Mouse (Mus musculus) liver, embryonic 16.5 days (tissue): Measurements from ENCODE around the gene Specc1. TPM values are rescaled to one million over a fixed set of nuclear protein-coding genes. Genes with fewer than 3 reads are reported as not detected.
"Not testable (repeated sequence)": the region's sequence is repeated elsewhere in the genome, so short reads cannot be mapped to it uniquely, and the experiment has no call there.

Experiments
- ATAC-seq: fragments of 200-750 bp; cut with Nextera tagmentation; 2 replicates; pipeline ENCODE4 v1.8.0; 2017; ENCODE audit warnings: low read depth, mild to moderate bottlenecking, moderate number of reproducible peaks, moderate library complexity
- H3K27ac ChIP-seq: fragments of 300-500 bp; sonication (generic); 2 replicates; pipeline ENCODE4 v1.5.1; 2014; ENCODE audit warnings: mild to moderate bottlenecking, low read length
- H3K27me3 ChIP-seq: fragments of 300-500 bp; sonication (generic); 2 replicates; pipeline ENCODE4 v1.6.1; 2014; ENCODE audit warnings: low read depth, low read length, mixed read lengths; ENCODE audit not compliant: control insufficient read depth, insufficient read depth
- H3K36me3 ChIP-seq: fragments of 300-500 bp; sonication (generic); 2 replicates; pipeline ENCODE4 v1.6.1; 2014; ENCODE audit warnings: mild to moderate bottlenecking; ENCODE audit not compliant: control insufficient read depth, insufficient read depth
- H3K4me1 ChIP-seq: fragments of 300-500 bp; sonication (generic); 2 replicates; pipeline ENCODE4 v1.6.1; 2014; ENCODE audit warnings: low read depth, low read length, mixed read lengths; ENCODE audit not compliant: control insufficient read depth
- H3K4me2 ChIP-seq: fragments of 300-500 bp; sonication (generic); 2 replicates; pipeline ENCODE4 v1.6.1; 2014; ENCODE audit warnings: low read depth, low read length, mixed read lengths
- H3K4me3 ChIP-seq: fragments of 300-500 bp; sonication (generic); 2 replicates; pipeline ENCODE4 v1.5.1; 2014; ENCODE audit warnings: low read depth, mild to moderate bottlenecking, low read length
- H3K9ac ChIP-seq: fragments of 300-500 bp; sonication (generic); 2 replicates; pipeline ENCODE4 v1.6.1; 2014; ENCODE audit warnings: low read depth, low read length
- H3K9me3 ChIP-seq: fragments of 300-500 bp; sonication (generic); replicated peaks from 2 replicates; pipeline ENCODE4 v1.6.1; 2016; ENCODE audit warnings: low read length; ENCODE audit not compliant: control insufficient read depth
- WGBS: fragments of 180-500 bp; shearing (Covaris S2); extraction: QIAGEN DNeasy Blood & Tissue Kit; methylation state at CpG from one replicate; pipeline ENCODE4 v1.1.7; 2014; ENCODE audit not compliant: insufficient replicate concordance; 5-methylcytosine and 5-hydroxymethylcytosine counted together
- polyA plus RNA-seq: library from polyadenylated mRNA; unstranded; fragments of >200 nt; fragmentation: Nextera tagmentation; extraction: Ambion mirVana; gene quantifications from 2 replicates; pipeline ENCODE4 v1.2.1, GENCODE M21; 2015

Specc1 gene
- polyA plus RNA-seq, 1 experiment from 2014 or later: 58.6 TPM

DNA sequence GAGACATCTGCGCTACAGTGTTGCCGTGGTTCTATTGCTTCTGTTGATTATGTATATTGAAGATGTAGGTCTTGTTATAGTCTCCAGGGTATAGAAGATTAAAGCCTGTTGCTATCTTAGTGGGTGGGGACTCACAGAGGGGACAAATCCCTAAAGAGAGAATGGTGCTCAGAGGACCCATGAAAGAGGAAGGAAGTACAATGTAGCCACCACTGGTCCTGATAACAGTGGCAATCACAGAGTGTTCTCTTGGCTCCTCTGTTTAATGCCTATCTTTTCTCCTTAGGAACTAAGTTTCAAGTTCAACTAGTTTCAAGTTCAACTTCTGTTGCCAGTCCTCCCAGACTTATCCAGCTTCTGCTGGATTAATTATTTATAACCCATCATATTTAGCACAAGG is 13.7 kb upstream of the Specc1 start:
- ATAC-seq: no peak
- Histone ChIP-seq H3K27me3 (no peaks in the 10 kb centered on the region), H3K4me2 (no peak overlapping the region), H3K36me3 (no peaks in the 10 kb centered on the region), H3K9me3 (no peaks in the 10 kb centered on the region), H3K9ac (no peak overlapping the region), H3K4me1 (peaks cover 2% of the 10 kb centered on the region; the same call in 1 of the 2 replicates), H3K27ac (no peak overlapping the region), H3K4me3 (no peak overlapping the region)
- 45% methylated on average over 2 of the region's 2 CpGs for WGBS

GRCm38 (mm10) chr11:61944417-61944816 is 12.1 kb upstream of the Specc1 start:
- Histone ChIP-seq H3K27ac (no peak overlapping the region), H3K4me3 (no peak overlapping the region), H3K9ac (no peak overlapping the region), H3K36me3 (no peaks in the 10 kb centered on the region), H3K27me3 (no peaks in the 10 kb centered on the region), H3K4me2 (no peak overlapping the region), H3K4me1 (peaks cover 2% of the 10 kb centered on the region; the same call in 1 of the 2 replicates), H3K9me3 (no peaks in the 10 kb centered on the region)
- ATAC-seq: no peak
- WGBS: 54% methylated on average over 9 of the region's 9 CpGs

- no peak overlapping the region for H3K9ac ChIP-seq
- peaks cover 2% of the 10 kb centered on the region; the same call in 1 of the 2 replicates for H3K4me1 ChIP-seq
- H3K4me3 ChIP-seq: no peak overlapping the region
- no peak for ATAC-seq
- no peaks in the 10 kb centered on the region for H3K9me3 ChIP-seq
- WGBS: 60% methylated on average over 4 of the region's 4 CpGs
- no peaks in the 10 kb centered on the region for H3K27me3 ChIP-seq
- no peak overlapping the region for H3K27ac ChIP-seq
- H3K4me2 ChIP-seq: no peak overlapping the region
- H3K36me3 ChIP-seq: no peaks in the 10 kb centered on the region
These were observed 10.0 kb upstream of the Specc1 start for GRCm38 (mm10) chr11:61946608-61947007.

- ATAC-seq: no peak
These were observed 7.2 kb upstream of the Specc1 start for GRCm38 (mm10) chr11:61949315-61949714.

GRCm38 (mm10) chr11:61950632-61951031 is 5.9 kb upstream of the Specc1 start:
- Histone ChIP-seq H3K27ac (no peak overlapping the region), H3K4me3 (no peak overlapping the region), H3K27me3 (no peaks in the 10 kb centered on the region), H3K36me3 (no peaks in the 10 kb centered on the region), H3K4me2 (no peak overlapping the region; the same call in 1 of the 2 replicates), H3K4me1 (peaks cover 2% of the 10 kb centered on the region; the same call in 1 of the 2 replicates), H3K9ac (no peak overlapping the region), H3K9me3 (no peaks in the 10 kb centered on the region)
- WGBS: 19% methylated on average over 10 of the region's 10 CpGs
- ATAC-seq: 0 out of 2 replicates have a peak, but pooled peaks have one; percentile 35

More at GRCm38 (mm10) chr11:61949315-61949714, 7.2 kb upstream of the Specc1 start:
- Histone ChIP-seq H3K27me3 (no peaks in the 10 kb centered on the region), H3K9ac (no peak overlapping the region), H3K27ac (no peak overlapping the region), H3K4me2 (no peak overlapping the region), H3K36me3 (no peaks in the 10 kb centered on the region), H3K4me3 (no peak overlapping the region), H3K9me3 (no peaks in the 10 kb centered on the region), H3K4me1 (peaks cover 2% of the 10 kb centered on the region; the same call in 1 of the 2 replicates)
- WGBS: 0% methylated on average over 3 of the region's 3 CpGs

- no peak overlapping the region for H3K9ac ChIP-seq
- no peak overlapping the region for H3K27ac ChIP-seq
- H3K4me1 ChIP-seq: peaks cover 7% of the 10 kb centered on the region; the same call in 1 of the 2 replicates
- H3K9me3 ChIP-seq: no peaks in the 10 kb centered on the region
- no peak overlapping the region for H3K4me2 ChIP-seq
- H3K4me3 ChIP-seq: no peak overlapping the region
- no peaks in the 10 kb centered on the region for H3K36me3 ChIP-seq
- WGBS: 59% methylated on average over 6 of the region's 6 CpGs
- ATAC-seq: no peak
- H3K27me3 ChIP-seq: peaks cover 9% of the 10 kb centered on the region
These were observed 1.4 kb upstream of the Specc1 start for GRCm38 (mm10) chr11:61955136-61955535.

DNA sequence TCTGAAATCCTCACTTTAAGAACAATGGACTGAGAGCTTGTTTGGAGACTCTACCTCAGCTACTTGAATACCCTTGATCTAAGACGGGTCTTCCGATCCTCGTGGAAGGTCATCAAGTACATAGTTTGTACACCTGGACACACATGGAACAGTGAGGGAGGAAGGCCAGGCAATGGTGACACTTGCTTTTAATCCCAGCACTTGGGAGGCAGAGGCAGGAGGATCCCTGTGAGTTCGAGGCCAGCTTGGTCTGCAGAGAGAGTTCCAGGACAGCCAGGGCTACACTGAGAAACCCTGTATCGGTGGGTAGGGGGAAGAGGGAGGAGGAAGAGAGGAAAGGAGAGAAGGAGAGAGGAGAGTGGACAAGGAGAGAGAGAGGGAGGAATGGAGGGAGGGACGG is 612 bp upstream of the Specc1 start:
- no peak overlapping the region for H3K9ac ChIP-seq
- H3K9me3 ChIP-seq: no peaks in the 10 kb centered on the region
- H3K4me3 ChIP-seq: peak overlapping the region; percentile 75
- H3K27ac ChIP-seq: no peak overlapping the region
- peak overlapping the region; percentile 80 for H3K4me2 ChIP-seq
- WGBS: 74% methylated on average over 6 of the region's 6 CpGs
- ATAC-seq: no peak
- peaks cover 9% of the 10 kb centered on the region for H3K27me3 ChIP-seq
- no peaks in the 10 kb centered on the region for H3K36me3 ChIP-seq
- peaks cover 7% of the 10 kb centered on the region for H3K4me1 ChIP-seq

GRCm38 (mm10) chr11:61957296-61957813 is 792 bp downstream of the Specc1 start:
- Histone ChIP-seq H3K36me3 (no peaks in the 10 kb centered on the region), H3K27ac (peak overlapping the region; percentile 100), H3K27me3 (peaks cover 9% of the 10 kb centered on the region), H3K9me3 (no peaks in the 10 kb centered on the region), H3K4me3 (peak overlapping the region; percentile 75), H3K4me2 (peak overlapping the region; percentile 80), H3K4me1 (peaks cover 18% of the 10 kb centered on the region), H3K9ac (peak overlapping the region; percentile 100)
- WGBS: 1% methylated on average over 25 of the region's 25 CpGs
- peak; percentile 82 for ATAC-seq

DNA sequence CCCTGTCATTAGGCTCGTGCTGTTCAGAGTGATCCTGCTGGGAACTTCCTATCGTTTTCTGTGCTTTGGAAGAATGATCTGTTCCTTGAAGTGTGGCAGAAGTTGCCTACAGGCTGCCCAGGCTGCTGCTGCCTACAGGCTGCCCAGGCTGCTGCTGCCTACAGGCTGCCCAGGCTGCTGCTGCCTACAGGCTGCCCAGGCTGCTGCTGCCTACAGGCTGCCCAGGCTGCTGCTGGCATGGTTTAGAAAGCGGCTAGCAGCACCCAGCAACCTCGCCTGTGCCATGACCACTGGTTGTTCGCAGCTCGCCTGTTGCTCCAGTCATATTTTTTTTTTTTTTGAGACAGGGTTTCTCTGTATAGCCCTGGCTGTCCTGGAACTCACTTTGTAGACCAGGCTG is 2.1 kb downstream of the Specc1 start:
- H3K27me3 ChIP-seq, H3K9me3 ChIP-seq, ATAC-seq, H3K36me3 ChIP-seq: not testable (repeated sequence)
- H3K9ac ChIP-seq: peak overlapping the region; percentile 91
- H3K27ac ChIP-seq: peak overlapping the region; percentile 100
- H3K4me1 ChIP-seq: peaks cover 31% of the 10 kb centered on the region
- WGBS: 48% methylated on average over 6 of the region's 6 CpGs
- H3K4me3 ChIP-seq: peak overlapping the region; percentile 75
- H3K4me2 ChIP-seq: peak overlapping the region; percentile 80
